In genomic region chr1:153721565-153722310, GRCm38 (mm10) we compare ENCODE assay signal across 21 mouse cellular contexts. TPM values are rescaled to one million over a fixed set of nuclear protein-coding genes. Genes with fewer than 3 reads are reported as not detected.
DNase-seq lines count a peak whose midpoint lies in the region; ATAC-seq lines count a peak whose summit lies in the region.
"Had no signal": no experiment of that assay in that cellular context is flagged by ENCODE, and none has a peak within 500 bp of the region (broad histone marks: within the 10 kb centered on the region; RNA-seq: fewer than 3 reads in every experiment).

No protein-coding gene starts in this region.

- H3K36me3 ChIP-seq in lung, embryonic 16.5 days (ENCODE audit: control insufficient read depth, insufficient read depth, low read length): no peaks in the 10 kb centered on the region
- H3K36me3 ChIP-seq: embryonic facial prominence, embryonic 13.5 days; embryonic facial prominence, embryonic 15.5 days; forebrain, embryonic 10.5 days; forebrain, embryonic 12.5 days; G1E had no signal

- H3K4me1 ChIP-seq in lung, embryonic 16.5 days (replicated peaks; ENCODE audit: control insufficient read depth, insufficient read depth, low read length): no peaks in the 10 kb centered on the region
- H3K4me1 ChIP-seq: embryonic facial prominence, embryonic 13.5 days; embryonic facial prominence, embryonic 15.5 days; forebrain, embryonic 10.5 days; forebrain, embryonic 12.5 days had no signal

- no peak overlapping the region for H3K4me2 ChIP-seq in lung, embryonic 16.5 days (ENCODE audit: low read depth, low read length)
- H3K4me2 ChIP-seq: embryonic facial prominence, embryonic 13.5 days; embryonic facial prominence, embryonic 15.5 days; forebrain, embryonic 12.5 days had no signal

- peak; percentile 44 for DNase-seq in adrenal gland, postnatal 14 days
- no peak for DNase-seq in adrenal gland, postnatal 10 days
- no peak for DNase-seq in lung, postnatal 36 days
- DNase-seq in NIH3T3 (ENCODE audit: low read depth): peak; percentile 63
- no peak for DNase-seq in layer of hippocampus, adult 11-12 months (ENCODE audit: low spot score)
- DNase-seq: adrenal gland, adult 8-10 months; B cell, adult 2 months; cerebellum, adult 11-12 months; cerebellum, adult 2 months; cerebellum, adult 9-10 months had no signal

- H3K27ac ChIP-seq in lung, embryonic 16.5 days (ENCODE audit: low read length): no peak overlapping the region
- H3K27ac ChIP-seq: embryonic facial prominence, embryonic 13.5 days; embryonic facial prominence, embryonic 15.5 days; forebrain, embryonic 10.5 days; forebrain, embryonic 12.5 days had no signal

- ATAC-seq in lung, embryonic 16.5 days (ENCODE audit: low read depth): peak; percentile 36; the same call in 1 of the 2 replicates
- ATAC-seq: CD4-positive, CD25-positive, alpha-beta regulatory T cell, adult 4 months; forebrain, embryonic 14.5 days; forebrain, embryonic 16.5 days had no signal

- no peak overlapping the region for H3K4me3 ChIP-seq in lung, embryonic 16.5 days (ENCODE audit: low read length)
- H3K4me3 ChIP-seq: embryonic facial prominence, embryonic 13.5 days; embryonic facial prominence, embryonic 15.5 days; erythroblast, embryonic 14.5 days; forebrain, embryonic 10.5 days; forebrain, embryonic 12.5 days had no signal

- 66% methylated on average over 9 of the region's 9 CpGs for WGBS in lung, embryonic 16.5 days

- H3K9ac ChIP-seq in lung, embryonic 16.5 days (ENCODE audit: low read length): no peak overlapping the region
- H3K9ac ChIP-seq: embryonic facial prominence, embryonic 13.5 days; embryonic facial prominence, embryonic 15.5 days; forebrain, embryonic 12.5 days had no signal

- no peaks in the 10 kb centered on the region for H3K9me3 ChIP-seq in lung, embryonic 16.5 days (ENCODE audit: control insufficient read depth, low read length)
- H3K9me3 ChIP-seq: embryonic facial prominence, embryonic 13.5 days; embryonic facial prominence, embryonic 15.5 days; forebrain, embryonic 10.5 days; forebrain, embryonic 12.5 days; G1E had no signal

- H3K27me3 ChIP-seq in lung, embryonic 16.5 days (ENCODE audit: control insufficient read depth, insufficient read depth, low read depth, low read length): no peaks in the 10 kb centered on the region
- H3K27me3 ChIP-seq: CH12.LX; embryonic facial prominence, embryonic 13.5 days; embryonic facial prominence, embryonic 15.5 days had no signal

RNA-seq across cellular contexts. Expression of gene Rgs16, which starts 18.4 kb away (rescaled TPM):
- total RNA-seq in adrenal gland, postnatal 14 days (2021): 2.9 TPM in 2 replicates
- total RNA-seq in adrenal gland, postnatal 10 days (2021): 10 to 100 TPM; 10.3 to 48.8 TPM
- polyA plus RNA-seq in lung, embryonic 16.5 days (2015; fragmentation: Nextera tagmentation; extraction: Ambion mirVana): 1.9 and 2.2 TPM in 2 replicates
- total RNA-seq: G1E had no signal
- polyA plus RNA-seq: erythroblast, embryonic 14.5 days; G1E had no signal

RNA-seq across cellular contexts. Expression of gene Rnasel, which starts 27.5 kb away (rescaled TPM):
- 10.0 and 13.1 TPM in 2 replicates for total RNA-seq in adrenal gland, postnatal 14 days (2021)
- total RNA-seq in adrenal gland, postnatal 10 days (2021): 10 to 100 TPM; 12.1 to 15.5 TPM
- polyA plus RNA-seq in lung, embryonic 16.5 days (2015; fragmentation: Nextera tagmentation; extraction: Ambion mirVana): 7.8 and 8.7 TPM in 2 replicates

Comparison
In these comparisons a context has a peak if more than half of its experiments do, and no peak if none do; other contexts are left out.
1. DNase-seq: peak in adrenal gland, postnatal 14 days (single experiment) and NIH3T3 (single experiment); none in adrenal gland, postnatal 10 days (single experiment), lung, postnatal 36 days (single experiment) and layer of hippocampus, adult 11-12 months (single experiment).